Mouse (Mus musculus): ENCODE measurements around the gene Klk6.

Klk6 gene

DNA sequence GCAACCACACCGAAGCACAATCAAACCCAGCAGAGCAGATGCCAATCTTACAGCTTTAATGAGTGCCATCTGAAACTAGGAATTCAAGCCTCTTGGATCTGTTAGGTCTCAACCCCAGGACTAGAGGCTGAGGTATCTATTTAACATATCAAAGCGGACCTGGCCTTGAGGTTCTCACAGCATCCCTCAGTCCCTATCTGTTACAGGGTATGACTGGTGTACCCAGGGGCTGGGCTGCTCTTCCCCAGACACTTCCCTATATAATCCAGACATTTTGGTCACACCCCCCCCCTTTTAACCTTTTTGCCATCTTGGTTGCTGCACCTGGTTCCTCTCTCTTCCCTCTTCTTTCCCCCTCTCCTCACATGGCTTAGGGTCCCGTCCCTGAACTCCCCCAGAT lies 49.4 kb downstream of the Klk6 start:
- ChIA-PET CTCF (interaction anchor here in 3 of 4 experiments (0.6 to 1.3 kb wide), 6 partner anchors 9 to 996 kb away, joined by 3 to 8 read pairs (median 3); no protein-coding TSS in a partner anchor), POLR2A (interaction anchor here in 1 of 4 experiments (1.2 kb wide), 1 partner anchor 46 kb away, joined by 3 read pairs; no protein-coding TSS in a partner anchor)

GRCm38 (mm10) chr7:43874868-43875375 lies 50.6 kb downstream of the Klk6 start:
- ChIA-PET POLR2A (interaction anchor here in 2 of 4 experiments (0.6 to 0.7 kb wide), 2 partner anchors 51 to 53 kb away, joined by 3 to 4 read pairs; no protein-coding TSS in a partner anchor), CTCF (interaction anchor here in 3 of 4 experiments (0.5 to 1.4 kb wide), 4 partner anchors 10 to 1151 kb away, joined by 3 to 12 read pairs (median 4); no protein-coding TSS in a partner anchor)

DNA sequence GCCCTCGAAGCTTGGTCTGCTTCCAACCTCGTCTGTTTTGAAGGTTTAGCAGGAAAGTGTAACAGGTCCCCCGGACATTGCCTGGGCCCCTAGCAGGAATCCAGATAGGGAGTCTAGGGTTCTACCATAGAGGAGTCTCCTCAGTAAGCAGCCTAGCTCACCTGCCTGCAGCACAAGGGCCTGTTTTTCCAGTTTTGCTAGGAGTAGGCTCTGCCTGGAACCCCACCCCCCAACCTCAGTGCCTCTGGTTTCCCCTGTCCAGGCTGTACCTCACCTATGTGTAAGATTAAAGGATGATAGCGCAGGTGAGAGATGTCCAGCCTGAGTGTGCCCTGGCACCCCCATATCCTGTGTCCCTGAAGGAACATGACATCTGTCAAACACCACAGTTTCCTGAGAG lies 52.1 kb downstream of the Klk6 start:
- CTCF ChIA-PET: interaction anchor here in 2 of 4 experiments (0.7 to 1.2 kb wide), 2 partner anchors 18 to 19 kb away, joined by 3 to 4 read pairs; no protein-coding TSS in a partner anchor

GRCm38 (mm10) chr7:43878281-43878680 lies 54.0 kb downstream of the Klk6 start:
- POLR2A ChIA-PET: no interaction called here

More for the DNA sequence above, 52.1 kb downstream of the Klk6 start:
- POLR2A ChIA-PET: interaction anchor here in 1 of 4 experiments (0.6 kb wide), 1 partner anchor 588 kb away, joined by 4 read pairs; no protein-coding TSS in a partner anchor

DNA sequence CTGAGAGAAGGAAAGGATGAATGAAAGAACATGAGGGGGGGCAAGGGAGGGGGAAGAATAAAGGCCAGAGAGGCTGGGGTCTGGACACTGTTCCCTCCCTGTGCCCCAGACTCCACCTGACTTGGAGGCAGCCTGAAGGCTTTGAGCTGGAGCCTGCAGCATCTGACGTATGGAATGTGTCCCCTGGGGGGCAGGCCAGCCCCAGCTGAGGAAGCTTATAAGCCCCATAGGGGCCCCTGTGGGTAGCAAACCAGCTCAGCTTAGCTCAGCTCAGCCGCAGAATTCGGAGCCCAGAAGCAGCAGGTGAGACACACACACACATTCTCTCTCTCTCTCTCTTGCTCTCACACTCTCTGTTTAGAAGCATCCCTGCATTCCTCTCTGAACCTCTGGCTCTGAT lies 56.6 kb downstream of the Klk6 start, which contains the start of gene Klk4:
TSS of gene Klk4 (plus strand) at position 249 of the 400 bp plus-strand sequence.
- POLR2A ChIA-PET: no interaction called here
- CTCF ChIA-PET: interaction anchor here in 1 of 4 experiments (0.9 kb wide), 1 partner anchor 25 kb away, joined by 3 read pairs; no protein-coding TSS in a partner anchor

More at GRCm38 (mm10) chr7:43878281-43878680, 54.0 kb downstream of the Klk6 start:
- CTCF ChIA-PET: interaction anchor here in 2 of 4 experiments (0.5 kb wide), 2 partner anchors 495 to 1518 kb away, joined by 3 to 4 read pairs; no protein-coding TSS in a partner anchor

Data from embryonic stem cell, embryonic (primary cell).